Mouse (Mus musculus) forebrain, postnatal 0 days (tissue): ENCODE results near the gene Trmt10c. TPM values are rescaled to one million over a fixed set of nuclear protein-coding genes. Genes with fewer than 3 reads are reported as not detected.

Experiments used
- ATAC-seq: fragments of 200-750 bp; cut with Nextera tagmentation; 2 replicates; pipeline ENCODE4 v1.8.0; 2017; ENCODE audit warnings: mild to moderate bottlenecking, moderate library complexity
- DNase-seq: peaks from one replicate; pipeline ENCODE4 v3.0.0-alpha.2; 2015
- H3K27ac ChIP-seq: fragments of 300-500 bp; sonication (generic); 2 replicates; pipeline ENCODE4 v1.5.1; 2014; ENCODE audit warnings: low read depth, mild to moderate bottlenecking, antibody characterized with exemption, low read length, moderate library complexity, mixed read lengths
- H3K27me3 ChIP-seq: fragments of 300-500 bp; sonication (generic); 2 replicates; pipeline ENCODE4 v1.6.1; 2014; ENCODE audit warnings: mild to moderate bottlenecking, low read length, mixed read lengths; ENCODE audit not compliant: insufficient read depth
- H3K36me3 ChIP-seq: fragments of 300-500 bp; sonication (generic); 2 replicates; pipeline ENCODE4 v1.6.1; 2014; ENCODE audit warnings: mild to moderate bottlenecking, moderate library complexity; ENCODE audit not compliant: insufficient read depth
- H3K4me1 ChIP-seq: fragments of 300-500 bp; sonication (generic); 2 replicates; pipeline ENCODE4 v1.6.1; 2014; ENCODE audit warnings: antibody characterized with exemption; ENCODE audit not compliant: insufficient read depth
- H3K4me2 ChIP-seq: fragments of 300-500 bp; sonication (generic); 2 replicates; pipeline ENCODE4 v1.6.1; 2014; ENCODE audit warnings: low read depth, mild to moderate bottlenecking, moderate library complexity
- H3K4me3 ChIP-seq: fragments of 300-500 bp; sonication (generic); 2 replicates; pipeline ENCODE4 v1.5.1; 2014; ENCODE audit warnings: low read depth, low read length, mixed read lengths
- H3K9ac ChIP-seq: fragments of 300-500 bp; sonication (generic); 2 replicates; pipeline ENCODE4 v1.6.1; 2014; ENCODE audit warnings: mild to moderate bottlenecking
- H3K9me3 ChIP-seq: fragments of 300-500 bp; sonication (generic); 2 replicates; pipeline ENCODE4 v1.6.1; 2016; ENCODE audit warnings: low read length
- CTCF ChIP-seq: sonication (generic); IDR thresholded peaks from 2 replicates; pipeline ENCODE4 v1.5.1; 2016; ENCODE audit warnings: antibody characterized with exemption, control low read depth, low read depth
- WGBS: fragments of 180-500 bp; shearing (Covaris S2); extraction: QIAGEN DNeasy Blood & Tissue Kit; methylation state at CpG from one replicate; pipeline ENCODE4 v1.1.7; 2014; 5-methylcytosine and 5-hydroxymethylcytosine counted together
- microRNA-seq, 2 experiments: library from miRNA; unstranded; fragments of <30 nt; microRNA quantifications; one replicate each; pipeline ENCODE4; 2016
- polyA plus RNA-seq: library from polyadenylated mRNA; unstranded; fragments of >200 nt; fragmentation: Nextera tagmentation; extraction: Ambion mirVana; gene quantifications from 2 replicates; pipeline ENCODE4 v1.2.1, GENCODE M21; 2015
- total RNA-seq: library from RNA; depleted of rRNA; stranded (reverse); fragments of >200 nt; gene quantifications from 2 replicates; pipeline ENCODE4 v1.2.3, GENCODE M21; 2014; rRNA removed

The Trmt10c gene
- total and polyA plus RNA-seq, 2 experiments from 2014 or later: 16.8 to 20.5 TPM

- 96% methylated on average over 3 of the region's 3 CpGs for WGBS
- no peak for TF ChIP-seq CTCF
- H3K4me3 ChIP-seq: no peak overlapping the region
- H3K4me2 ChIP-seq: no peak overlapping the region
- no peaks in the 10 kb centered on the region for H3K9me3 ChIP-seq
- no peaks in the 10 kb centered on the region for H3K27me3 ChIP-seq
- H3K36me3 ChIP-seq: peaks cover 45% of the 10 kb centered on the region
- H3K9ac ChIP-seq: no peak overlapping the region
- H3K27ac ChIP-seq: no peak overlapping the region
- DNase-seq (no peak), ATAC-seq (no peak)
- no peaks in the 10 kb centered on the region for H3K4me1 ChIP-seq
Measured at GRCm38 (mm10) chr16:55986001-55986400, 51.6 kb downstream of the Trmt10c start.

Small RNAs within 50 kb of the gene (microRNA-seq; reads per million reads assigned to microRNA genes)
- 0 reads per million in 2 experiments for gene Gm24047

Other genes starting within 250 kb of the Trmt10c start
- 1.9 and 2.4 TPM in 2 replicates for gene Nfkbiz, start 198.9 kb downstream of the Trmt10c start, total RNA-seq
- 1.1 and 1.5 TPM in 2 replicates for gene Nfkbiz, start 198.9 kb downstream of the Trmt10c start, polyA plus RNA-seq
- 1.8 and 2.2 TPM in 2 replicates for gene Nxpe3, start 142.5 kb downstream of the Trmt10c start, total RNA-seq
- gene Nxpe3, start 142.5 kb downstream of the Trmt10c start, polyA plus RNA-seq: 0.50 and 1.2 TPM in 2 replicates
- gene Cep97, start 103.0 kb downstream of the Trmt10c start, total RNA-seq: 9.4 and 10.0 TPM in 2 replicates
- 6.5 and 7.3 TPM in 2 replicates for gene Cep97, start 103.0 kb downstream of the Trmt10c start, polyA plus RNA-seq
- 576 and 901 TPM in 2 replicates for gene Rpl24, start 71.5 kb downstream of the Trmt10c start, total RNA-seq
- gene Rpl24, start 71.5 kb downstream of the Trmt10c start, polyA plus RNA-seq: 584 and 740 TPM in 2 replicates
- gene Zbtb11, start 63.9 kb downstream of the Trmt10c start, total RNA-seq: 22.3 and 23.7 TPM in 2 replicates
- 9.9 and 15.6 TPM in 2 replicates for gene Zbtb11, start 63.9 kb downstream of the Trmt10c start, polyA plus RNA-seq
- gene Pcnp, start 8.1 kb downstream of the Trmt10c start, total RNA-seq: 92.8 and 106 TPM in 2 replicates
- gene Pcnp, start 8.1 kb downstream of the Trmt10c start, polyA plus RNA-seq: 231 and 236 TPM in 2 replicates
- 28.9 and 35.0 TPM in 2 replicates for gene Senp7, start 10.5 kb upstream of the Trmt10c start, total RNA-seq
- gene Senp7, start 10.5 kb upstream of the Trmt10c start, polyA plus RNA-seq: 26.2 and 32.8 TPM in 2 replicates
- 0.48 and 0.54 TPM in 2 replicates for gene Impg2, start 166.5 kb upstream of the Trmt10c start, total RNA-seq
- gene Impg2, start 166.5 kb upstream of the Trmt10c start, polyA plus RNA-seq: 0.08 and 0.20 TPM in 2 replicates